Mouse (Mus musculus) bone marrow, adult 2 months (tissue): ENCODE measurements around the gene Lrrc57.

Experiments used
- CTCF ChIP-seq: fragments of 200-500 bp; IDR thresholded peaks from 2 replicates; pipeline ENCODE4 v1.5.1; 2011; ENCODE audit warnings: low read length, control low read depth; ENCODE audit not compliant: control insufficient read depth, insufficient read depth
- POLR2A ChIP-seq: fragments of 200-500 bp; IDR thresholded peaks from 2 replicates; pipeline ENCODE4 v1.6.1; 2011; ENCODE audit warnings: low read depth, mild to moderate bottlenecking, control low read depth, low read length, borderline replicate concordance; ENCODE audit not compliant: control insufficient read depth

DNA sequence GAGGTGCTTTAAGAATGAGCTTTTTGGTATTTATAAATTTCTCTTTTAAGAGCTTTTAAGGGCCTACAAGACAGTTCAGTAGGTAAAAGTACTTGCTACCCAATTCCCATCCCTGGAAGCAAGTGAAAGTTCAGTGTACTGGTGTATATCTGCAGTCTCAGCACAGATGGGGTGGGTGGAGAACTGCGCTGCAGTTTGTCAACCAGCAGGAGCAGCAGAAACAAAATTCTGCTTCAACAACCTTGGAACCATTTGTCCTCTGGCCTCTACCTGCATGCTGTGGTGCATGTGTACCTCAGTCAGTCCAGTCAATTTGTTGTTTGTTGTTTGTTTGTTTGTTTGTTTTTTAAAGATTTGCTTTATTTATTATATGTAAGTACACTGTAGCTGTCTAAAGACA lies 17.1 kb downstream of the Lrrc57 start:
- TF ChIP-seq POLR2A (no peak), CTCF (no peak)
